Mouse (Mus musculus) gastrocnemius, postnatal 36 days (tissue): ENCODE measurements around the gene Plekhm2. TPM values are rescaled to one million over a fixed set of nuclear protein-coding genes. Genes with fewer than 3 reads are reported as not detected.

Source experiments
- DNase-seq, 2 experiments: peaks; one replicate each; pipeline ENCODE4 v3.0.0; 2022
- intact Hi-C: fragments of 180-260 bp; cut with DNase I; formaldehyde crosslinking; loops from one replicate; pipeline ENCODE4 v1.15.1; 2025
- long read RNA-seq, 2 experiments: library from polyadenylated mRNA; stranded (forward); transcript quantifications; one replicate each; pipeline ENCODE4 v2.0.0; 2021
- total RNA-seq, 2 experiments: library from RNA; stranded (reverse); gene quantifications; 2 replicates each; pipeline ENCODE4 v1.2.3; 2021

Plekhm2 gene
- total RNA-seq = 10 to 100 TPM; 23.6 to 30.5 TPM
- long read RNA-seq, experiment 1, full-length matches to known transcripts = 4 of 18 reads
- long read RNA-seq, experiment 1, partial matches to known transcripts = 3 of 18 reads
- long read RNA-seq, experiment 1, other reads (novel, unspliced or antisense) = 11 of 18 reads
- long read RNA-seq, experiment 2, full-length matches to known transcripts = 2 of 11 reads
- long read RNA-seq, experiment 2, partial matches to known transcripts = 7 of 11 reads
- long read RNA-seq, experiment 2, other reads (novel, unspliced or antisense) = 2 of 11 reads

- intact Hi-C loops = no loop called here
- no peak for DNase-seq
Observed at GRCm38 (mm10) chr4:141664799-141665198, at the start of gene Plekhm2. Plekhm2 (minus strand) TSS chr4:141664899.

DNA sequence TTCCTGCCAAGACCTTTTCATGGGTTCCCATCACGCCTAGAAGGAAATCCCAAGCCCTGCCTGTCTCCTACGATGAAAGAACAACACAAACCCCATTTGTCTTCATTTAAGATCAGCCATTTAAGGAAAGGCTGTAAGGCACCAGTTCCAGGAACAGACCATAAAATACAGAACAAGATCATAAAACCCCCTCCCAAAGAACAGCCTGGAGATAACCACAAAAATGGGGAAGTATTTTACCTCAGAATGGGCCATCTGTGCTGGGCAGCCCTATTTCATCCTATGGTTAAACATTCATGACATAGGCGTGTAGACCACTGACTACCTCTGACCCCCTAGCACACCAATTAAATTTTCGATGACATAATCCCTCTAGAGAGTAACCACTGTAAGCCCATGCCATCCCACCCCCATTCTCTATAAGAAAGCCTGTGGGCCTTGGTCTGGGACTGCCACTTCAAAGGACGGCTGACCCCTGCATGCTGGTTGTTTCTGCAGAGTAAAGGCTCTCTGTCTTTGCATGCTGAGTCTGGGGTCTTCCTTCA, 49.0 kb upstream of the Plekhm2 start:
- no peak for DNase-seq
- intact Hi-C loops = no loop called here

DNA sequence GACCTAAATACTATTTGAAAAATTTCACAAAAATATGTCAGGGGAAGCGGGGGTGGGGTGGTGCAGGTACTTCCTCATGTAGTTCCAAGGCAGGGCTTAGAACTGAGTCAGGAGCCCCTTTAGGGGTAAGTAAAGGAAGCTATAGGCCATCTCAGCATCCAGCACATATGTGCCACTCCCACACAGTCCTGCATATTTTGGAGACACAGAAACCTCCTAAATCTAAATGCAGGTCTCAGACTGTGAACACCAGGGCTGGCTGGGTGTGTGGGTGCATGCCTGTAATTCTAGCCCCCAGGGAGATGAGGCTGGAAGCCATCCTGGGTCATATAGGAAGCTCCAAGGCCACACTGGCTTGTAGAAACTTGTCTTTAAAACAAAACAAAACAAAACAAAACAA, 46.6 kb upstream of the Plekhm2 start:
- DNase-seq = no peak
- intact Hi-C loops = no loop called here

GRCm38 (mm10) chr4:141708971-141709370, 44.3 kb upstream of the Plekhm2 start:
- DNase-seq = no peak
- intact Hi-C loops = no loop called here

- DNase-seq = no peak
- intact Hi-C loops = no loop called here
Observed at GRCm38 (mm10) chr4:141708005-141708404, 43.3 kb upstream of the Plekhm2 start.

DNA sequence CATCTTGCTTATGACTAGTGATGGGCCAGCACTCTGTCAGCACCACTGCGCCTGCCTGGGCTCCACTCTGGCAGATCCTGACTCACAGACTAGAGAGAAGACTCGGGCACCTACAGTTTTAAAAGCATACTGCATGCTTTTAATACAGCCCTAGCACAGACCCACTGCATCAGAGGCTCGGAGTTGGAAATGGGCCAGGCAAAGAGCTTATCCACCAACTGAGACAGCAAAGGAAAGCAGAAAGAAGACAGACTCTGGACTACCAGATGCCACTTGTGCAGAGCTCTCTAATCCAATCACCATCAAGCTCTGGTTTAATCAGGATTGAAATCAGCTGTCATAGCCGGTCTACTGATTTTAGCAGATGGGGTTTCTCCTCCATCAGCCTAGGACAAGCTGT, 40.6 kb upstream of the Plekhm2 start:
- no peak for DNase-seq
- intact Hi-C loops = no loop called here

DNA sequence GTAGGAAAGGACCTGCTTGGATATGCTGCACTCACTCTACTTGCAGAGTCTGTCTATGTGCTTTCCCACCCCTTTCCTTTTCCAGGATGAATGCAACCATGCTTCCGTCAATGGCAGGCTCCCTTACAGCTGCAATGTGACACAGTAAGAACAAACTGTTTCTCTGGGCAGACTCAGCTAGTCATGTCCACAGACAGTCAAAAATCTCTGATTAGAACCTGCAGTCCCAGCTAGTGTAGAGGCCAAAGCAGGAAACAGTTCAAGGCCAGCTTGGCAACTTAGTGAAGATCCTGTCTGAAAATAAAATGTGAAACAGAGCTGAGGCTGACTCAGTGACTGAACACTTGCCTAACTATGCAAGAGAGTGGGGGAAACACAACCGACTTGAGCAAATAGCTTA, 39.9 kb upstream of the Plekhm2 start:
- DNase-seq = peak in 1 of 2 experiments; percentile 12
- intact Hi-C loops = no loop called here

GRCm38 (mm10) chr4:141694719-141695118, 30.0 kb upstream of the Plekhm2 start:
- DNase-seq = no peak
- intact Hi-C loops = no loop called here

DNA sequence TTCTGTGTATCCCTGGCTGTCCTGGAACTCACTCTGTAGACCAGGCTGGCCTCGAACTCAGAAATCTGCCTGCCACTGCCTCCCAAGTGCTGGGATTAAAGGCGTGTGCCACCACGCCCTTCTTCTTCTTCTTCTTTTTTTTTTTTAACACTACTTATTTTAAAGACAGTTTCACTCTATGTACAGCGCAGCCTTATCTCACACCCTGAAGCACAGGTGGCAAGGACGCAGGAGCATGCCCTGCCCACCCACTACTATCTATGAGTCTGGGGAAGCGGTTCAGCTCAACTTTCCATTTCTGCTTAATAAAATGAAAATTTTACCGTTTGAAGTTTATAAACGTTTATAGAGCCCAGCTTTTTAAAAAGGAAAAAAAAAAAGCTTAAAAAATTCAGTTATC, 23.8 kb upstream of the Plekhm2 start:
- DNase-seq = no peak
- intact Hi-C loops = no loop called here

GRCm38 (mm10) chr4:141686525-141686924, 21.8 kb upstream of the Plekhm2 start:
- intact Hi-C loops = no loop called here
- DNase-seq = no peak

- DNase-seq = no peak
- intact Hi-C loops = no loop called here
Observed at GRCm38 (mm10) chr4:141686093-141686492, 21.4 kb upstream of the Plekhm2 start.

GRCm38 (mm10) chr4:141685499-141685898, 20.8 kb upstream of the Plekhm2 start, which contains the start of gene Rsc1a1:
Rsc1a1 (minus strand) TSS chr4:141685599.
- DNase-seq = no peak
- intact Hi-C loops = no loop called here

- DNase-seq = no peak
Observed at GRCm38 (mm10) chr4:141682706-141683230, 18.1 kb upstream of the Plekhm2 start.

DNA sequence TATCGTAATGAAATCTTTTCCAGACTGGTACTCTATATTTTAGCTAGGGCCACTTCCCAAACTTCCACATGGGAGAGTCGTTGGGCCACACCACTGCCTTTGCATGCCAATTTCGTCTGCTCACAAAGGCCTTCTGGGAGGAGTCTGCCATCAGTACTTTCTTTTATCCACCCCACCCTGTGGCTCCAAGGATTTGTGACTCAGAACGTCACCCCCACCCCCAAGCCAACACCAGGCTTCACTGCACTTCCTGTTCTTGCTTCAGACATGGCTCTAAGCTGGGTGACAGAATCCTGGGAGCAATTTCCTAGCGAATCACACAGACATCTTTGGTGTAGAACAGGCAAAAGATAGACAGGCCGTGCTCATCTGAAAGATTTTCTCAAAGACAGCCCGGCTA, 17.1 kb upstream of the Plekhm2 start:
- peak in 1 of 2 experiments; percentile 40 for DNase-seq
- intact Hi-C loops = no loop called here

More at GRCm38 (mm10) chr4:141682706-141683230, 18.1 kb upstream of the Plekhm2 start:
- intact Hi-C loops = no loop called here

- intact Hi-C loops = no loop called here
- no peak for DNase-seq
Observed at GRCm38 (mm10) chr4:141680892-141681291, 16.2 kb upstream of the Plekhm2 start.

DNA sequence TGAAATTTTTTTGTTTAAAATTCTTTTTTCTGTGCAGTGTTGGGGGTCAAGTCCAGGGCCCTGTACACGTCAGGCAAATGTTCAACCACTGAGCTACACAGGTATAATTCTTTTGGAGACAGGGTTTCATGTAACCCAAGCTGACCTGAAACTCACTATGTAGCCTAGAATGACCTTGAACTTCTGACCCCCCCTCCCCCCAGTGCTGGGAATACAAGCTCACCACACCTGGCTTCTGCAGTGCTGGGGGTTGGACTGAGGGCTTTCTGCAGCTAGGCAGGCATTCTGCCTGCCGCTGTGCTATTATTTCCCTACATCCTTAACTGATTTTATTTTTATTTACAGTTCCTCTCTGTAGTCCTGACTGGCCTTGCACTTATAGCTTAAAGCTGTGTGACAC, 14.3 kb upstream of the Plekhm2 start:
- no peak for DNase-seq
- intact Hi-C loops = no loop called here

DNA sequence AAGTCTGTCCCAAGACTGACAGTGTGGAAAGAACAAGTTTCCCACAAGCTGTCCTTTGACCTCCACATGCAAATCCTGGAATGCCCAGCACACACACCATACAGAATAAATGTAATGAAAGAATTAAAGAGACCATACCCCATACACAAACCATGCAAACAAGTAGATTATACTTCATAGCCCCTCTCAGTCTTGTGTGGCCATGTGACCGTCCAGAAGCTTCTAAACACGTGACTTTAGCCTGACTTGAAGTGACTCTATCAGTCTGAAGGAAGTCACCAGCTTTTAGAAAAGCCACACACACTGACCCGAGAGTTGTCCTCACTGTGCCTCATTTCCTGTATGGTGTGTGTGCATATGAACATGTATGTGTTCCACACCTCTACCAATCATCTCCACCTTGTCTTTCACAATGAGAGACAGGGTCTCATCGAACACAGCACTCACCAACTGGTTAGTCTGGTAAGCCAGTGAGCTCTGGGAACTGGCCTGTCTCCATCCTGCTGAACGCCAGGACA, 11.8 kb upstream of the Plekhm2 start:
- intact Hi-C loops = no loop called here
- DNase-seq = no peak

GRCm38 (mm10) chr4:141672325-141672724, 7.6 kb upstream of the Plekhm2 start:
- no peak for DNase-seq
- intact Hi-C loops = no loop called here

DNA sequence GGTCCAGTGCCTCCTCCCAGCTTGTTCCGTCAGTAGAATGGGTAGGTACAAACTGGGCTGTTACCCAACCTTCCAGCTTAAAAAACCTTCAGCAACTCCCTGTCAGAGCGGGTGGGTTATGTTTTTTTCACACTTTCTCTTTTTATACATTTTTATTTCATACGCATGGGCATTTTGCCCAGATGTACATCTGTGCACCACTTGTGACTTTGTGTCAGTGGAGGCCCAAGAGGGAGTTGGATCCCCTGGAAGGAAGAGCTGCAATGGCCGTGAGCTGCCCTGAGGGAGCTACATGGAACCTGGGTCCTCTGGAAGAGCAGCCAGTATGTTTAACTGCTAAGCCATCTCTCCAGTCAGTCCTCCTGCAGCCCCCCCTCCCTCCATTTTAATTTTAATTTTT, 6.7 kb upstream of the Plekhm2 start:
- intact Hi-C loops = no loop called here
- no peak for DNase-seq

DNA sequence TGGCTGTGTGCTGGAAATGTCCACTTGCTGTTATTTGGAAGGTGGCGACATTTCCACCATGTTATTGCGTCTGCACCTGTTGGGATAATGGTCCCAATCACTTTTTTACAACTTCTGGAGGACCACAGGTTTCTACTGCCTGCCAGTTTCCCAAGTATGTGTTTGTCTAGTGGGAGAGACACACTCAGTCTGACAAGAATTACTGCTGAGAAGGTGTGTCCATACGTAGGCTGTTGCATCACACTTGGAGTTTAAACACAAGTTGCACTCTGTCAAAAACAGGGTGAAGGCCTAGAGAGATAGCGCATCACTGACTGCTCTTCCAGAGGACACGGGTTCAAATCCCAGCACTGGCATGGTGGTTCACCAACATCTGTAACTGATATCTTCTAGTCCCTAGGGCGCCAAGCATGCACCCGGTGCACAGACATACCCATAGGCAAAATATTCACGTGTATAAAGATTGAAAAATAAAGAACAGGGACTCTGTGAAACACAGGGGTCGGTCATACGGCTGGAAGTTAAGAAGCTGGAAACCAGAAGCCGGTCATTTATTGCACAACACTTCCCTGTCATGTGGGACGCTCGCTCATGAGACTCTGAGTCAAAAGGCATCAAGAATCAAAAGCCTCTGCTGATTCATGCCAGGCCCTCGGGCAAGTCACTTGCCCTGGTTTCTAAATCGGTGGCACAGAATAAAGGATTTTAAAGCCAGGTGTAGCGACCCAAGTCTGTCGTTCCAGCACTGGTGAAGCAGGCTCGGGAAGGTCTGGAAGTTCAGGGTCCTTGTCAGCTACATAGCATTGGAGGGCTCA, 5.4 kb upstream of the Plekhm2 start:
- DNase-seq = no peak
- intact Hi-C loops = no loop called here
